Mouse (Mus musculus) embryo, embryonic 9.5 days (tissue): ENCODE measurements around the gene Luzp1.
A peak's percentile ranks its signal among the peaks of the same experiment; 100 is the strongest.

Experiments
- DNase-seq: peaks from one replicate; pipeline ENCODE4 v3.0.0-alpha.2; 2017; ENCODE audit errors: extremely low spot score

Gene Luzp1

DNA sequence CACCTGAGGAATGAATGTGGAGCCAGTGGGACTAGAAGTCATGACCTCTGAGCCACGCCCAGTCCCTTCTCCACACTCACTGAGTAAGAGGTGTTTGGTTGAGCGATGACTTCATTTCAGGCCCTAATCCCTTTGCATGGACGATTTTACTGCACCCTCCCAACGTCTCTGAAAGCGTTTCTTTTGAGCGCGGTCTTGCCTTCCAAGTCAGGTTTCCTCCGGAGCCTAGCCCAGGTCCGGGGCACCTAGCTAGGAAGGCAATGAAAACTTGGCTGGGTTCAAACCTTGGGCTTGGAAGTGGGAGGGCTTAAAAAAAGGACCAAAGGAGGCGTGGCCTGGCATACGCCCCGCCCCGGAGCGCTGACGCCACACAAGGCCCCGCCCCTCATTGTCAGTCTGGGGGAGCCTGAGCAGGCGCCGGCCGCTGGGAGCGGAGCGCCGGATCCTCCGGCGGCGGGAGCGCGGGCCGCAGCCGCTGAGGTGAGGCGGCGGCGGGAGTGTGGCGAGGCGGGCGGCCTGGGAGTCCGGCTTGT is at the start of gene Luzp1:
Luzp1 (plus strand) TSS at position 391 of the 533 bp plus-strand sequence.
- DNase-seq: peak; percentile 97

DNA sequence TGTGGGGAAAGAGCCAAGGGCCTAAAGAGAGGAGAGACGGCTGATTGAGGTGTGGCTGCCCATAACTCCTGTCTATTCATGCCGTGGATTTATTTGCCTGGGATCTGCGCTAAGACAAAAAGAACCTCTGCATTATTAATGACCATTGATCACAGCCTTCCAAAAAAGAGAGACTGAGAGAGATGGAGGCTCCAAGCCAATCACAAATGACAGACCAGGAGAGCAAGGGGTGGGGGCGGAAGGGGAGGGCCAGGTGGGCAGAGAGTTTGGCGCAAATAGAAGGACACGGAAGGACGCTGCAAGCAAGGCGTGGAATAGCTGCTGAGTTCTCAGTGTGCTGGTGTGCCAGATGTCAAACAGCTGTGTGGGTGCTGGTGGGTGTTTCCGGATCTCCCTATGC is 46.3 kb upstream of the Luzp1 start, which contains the start of gene Htr1d:
Htr1d (plus strand) TSS at position 301 of the 400 bp plus-strand sequence.
- DNase-seq: no peak

DNA sequence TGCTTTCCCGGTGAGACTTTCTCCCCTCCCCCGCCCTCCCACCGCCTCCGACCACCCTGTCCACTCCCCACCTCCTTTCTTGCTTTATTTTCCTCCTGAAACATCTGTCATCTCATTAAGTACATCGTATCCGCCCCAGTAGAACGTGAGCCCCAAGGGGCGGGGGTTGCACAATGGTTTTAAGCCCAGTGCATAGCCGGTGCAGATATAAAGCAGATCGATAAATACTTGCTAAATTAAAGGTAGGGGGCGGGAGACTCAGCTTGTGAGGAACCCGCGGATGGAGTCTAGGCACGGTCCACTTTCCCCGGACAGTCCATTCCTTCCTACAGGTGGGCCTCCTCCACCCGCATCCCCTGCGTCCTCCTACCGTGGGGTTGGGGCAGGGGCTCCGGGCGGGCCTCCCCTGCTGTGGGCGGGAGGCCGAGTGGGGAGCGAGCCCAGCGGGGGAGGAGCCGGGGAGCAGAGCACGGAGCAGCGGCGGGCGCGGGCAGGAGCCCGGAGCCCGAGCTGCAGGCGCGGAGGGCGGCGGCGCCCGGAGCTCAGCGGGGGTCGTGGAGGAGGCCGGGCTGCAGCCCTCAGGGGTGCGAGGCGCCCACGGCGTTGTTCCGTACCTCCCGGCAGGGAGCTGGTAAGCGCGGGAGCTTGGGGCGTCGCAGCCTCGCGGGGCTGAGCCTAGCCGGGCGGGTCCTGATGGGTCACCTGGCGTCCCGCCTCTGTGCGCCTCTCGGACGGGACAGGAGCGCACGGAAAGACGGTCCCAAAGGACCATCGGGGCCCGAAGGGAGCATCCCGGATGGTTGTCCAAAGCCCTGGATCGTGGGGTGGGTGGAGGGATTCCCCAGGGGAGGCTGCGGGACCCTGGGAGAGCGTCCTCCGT is 45.2 kb upstream of the Luzp1 start:
- no peak for DNase-seq

DNA sequence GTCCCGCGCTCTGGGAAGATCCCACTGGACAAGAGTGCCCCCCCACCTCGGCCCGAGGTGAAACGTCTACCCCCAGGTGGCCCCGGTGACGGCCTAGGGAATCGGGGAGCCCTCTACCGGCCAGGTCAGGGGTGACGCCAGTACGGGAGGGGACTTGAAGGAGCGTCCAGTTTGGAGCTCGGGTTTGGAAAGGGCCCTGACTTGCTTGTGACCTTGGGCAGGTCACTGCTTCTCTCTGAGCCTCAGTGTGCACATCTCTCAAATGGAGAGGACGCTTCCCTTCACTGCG is 44.6 kb upstream of the Luzp1 start:
- DNase-seq: peak; percentile 47

DNA sequence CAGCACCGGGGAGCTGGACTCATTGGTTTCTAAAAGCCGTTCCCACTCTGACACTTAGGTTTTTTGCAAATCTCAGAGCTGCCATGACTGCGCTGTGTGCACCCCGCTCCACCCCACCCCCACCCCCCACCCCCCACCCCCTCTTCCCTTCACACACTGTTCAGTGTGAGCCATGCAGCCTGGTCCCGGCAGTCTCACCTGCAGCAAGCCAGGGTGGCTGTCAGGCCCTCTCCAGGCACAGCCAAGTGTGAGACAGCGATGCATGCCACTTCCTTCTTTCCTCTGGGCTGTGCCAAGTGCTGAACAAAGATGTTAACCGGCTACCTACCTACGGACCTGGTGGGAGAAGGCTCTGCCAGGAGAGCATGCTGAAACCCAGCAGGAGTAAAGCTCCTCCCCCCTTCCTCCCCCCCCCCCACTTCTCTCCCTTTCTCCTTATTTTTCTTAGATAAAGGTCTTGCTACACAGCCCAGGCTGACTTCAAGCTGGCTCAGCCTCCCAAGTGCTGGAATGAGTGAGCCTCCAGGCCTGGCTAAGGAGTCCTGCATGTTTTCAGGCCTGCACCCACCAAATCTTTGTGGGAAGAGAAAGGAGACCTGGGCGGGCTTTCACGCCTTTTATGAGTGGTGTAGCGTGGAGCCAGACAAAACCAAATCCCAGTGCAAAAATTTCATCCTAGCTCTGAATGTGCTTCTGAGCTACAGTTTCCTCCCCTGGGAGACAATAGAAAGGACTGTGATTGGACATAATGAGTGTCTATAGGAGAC is 38.8 kb upstream of the Luzp1 start:
- DNase-seq: peak; percentile 40

DNA sequence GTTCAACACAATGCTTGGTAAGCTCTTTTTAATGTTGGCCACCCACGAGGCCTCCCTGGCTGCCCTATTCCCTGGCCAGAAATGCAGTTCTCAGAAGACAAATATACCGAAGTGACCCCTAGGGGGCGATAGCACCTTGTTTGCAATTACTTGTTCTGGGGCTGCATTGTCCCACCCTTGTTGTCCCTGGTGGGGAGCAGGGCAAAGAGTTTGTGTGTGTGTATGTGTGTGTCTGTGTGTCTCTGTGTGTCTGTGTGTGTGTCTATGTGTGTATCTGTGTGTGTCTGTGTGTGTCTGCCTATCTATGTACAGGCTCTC is 38.2 kb upstream of the Luzp1 start:
- peak; percentile 80 for DNase-seq

DNA sequence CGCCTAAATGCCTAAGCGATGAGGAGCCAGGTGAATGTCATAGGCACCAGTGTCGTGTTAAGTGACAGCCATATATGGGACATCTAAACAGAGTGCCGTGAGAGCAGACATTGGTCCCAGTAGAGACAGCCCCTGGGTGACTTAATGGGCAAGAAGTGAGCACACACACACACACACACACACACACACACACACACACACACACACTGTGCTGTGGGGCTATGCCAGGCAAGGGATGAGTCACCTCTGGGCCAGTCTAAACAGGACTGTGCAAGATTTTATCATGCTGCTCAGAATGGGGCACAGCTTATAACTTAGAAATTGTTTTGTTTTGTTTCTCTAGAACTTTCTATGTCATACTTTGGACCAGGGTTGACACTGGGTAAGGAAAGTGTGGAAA is 35.5 kb upstream of the Luzp1 start:
- DNase-seq: no peak

DNA sequence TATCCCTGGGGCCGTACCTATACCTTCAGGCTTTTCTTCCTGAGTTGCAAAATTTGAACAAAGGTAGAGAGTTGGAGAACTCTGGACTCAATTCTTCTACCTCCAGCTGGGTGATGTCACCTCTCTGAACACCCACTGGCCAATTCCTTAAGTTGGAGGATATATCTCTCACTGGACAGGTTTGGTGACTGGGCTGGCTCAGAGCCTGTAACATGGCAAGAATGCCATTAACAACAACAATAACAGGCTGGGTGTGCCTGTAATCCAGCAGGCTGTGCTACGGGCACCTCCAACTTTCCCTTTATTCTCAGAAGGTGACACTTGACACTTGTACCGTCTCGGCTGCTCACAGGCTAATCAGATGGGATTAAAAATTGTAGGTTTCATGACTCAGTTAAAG is 30.5 kb upstream of the Luzp1 start:
- DNase-seq: no peak

DNA sequence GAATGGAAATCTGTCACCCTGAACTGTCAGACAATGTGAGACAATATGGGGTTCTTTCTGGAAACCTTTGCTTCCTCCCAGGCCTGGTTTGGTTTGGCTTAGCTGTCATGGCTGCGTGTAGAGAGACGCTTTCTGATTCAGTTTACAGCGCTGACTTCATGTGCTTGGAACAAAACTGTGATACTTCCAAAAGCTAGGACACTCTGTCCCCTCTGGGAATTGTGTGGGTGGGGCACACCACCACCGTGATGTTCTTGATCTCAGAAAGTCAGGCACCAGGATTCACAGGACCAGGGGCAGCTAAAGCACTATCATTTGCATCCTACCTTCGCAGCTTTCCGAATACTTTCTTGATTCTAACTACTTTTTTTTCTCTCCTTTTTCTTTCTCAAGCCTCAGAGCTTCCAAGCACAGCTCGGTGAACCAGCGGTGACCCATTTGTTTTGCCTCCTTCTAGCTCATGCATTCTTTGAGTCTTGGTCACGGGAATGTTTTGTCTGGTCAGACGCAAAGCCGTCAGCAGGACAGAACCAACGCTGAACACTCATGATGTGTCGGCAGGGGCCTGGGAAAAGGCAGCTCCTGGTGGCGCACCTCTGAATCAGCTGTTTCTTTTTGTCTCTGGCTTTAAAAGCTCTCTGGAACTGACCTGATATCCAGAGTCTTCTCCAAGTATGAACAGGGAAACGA is 28.1 kb upstream of the Luzp1 start:
- no peak for DNase-seq

DNA sequence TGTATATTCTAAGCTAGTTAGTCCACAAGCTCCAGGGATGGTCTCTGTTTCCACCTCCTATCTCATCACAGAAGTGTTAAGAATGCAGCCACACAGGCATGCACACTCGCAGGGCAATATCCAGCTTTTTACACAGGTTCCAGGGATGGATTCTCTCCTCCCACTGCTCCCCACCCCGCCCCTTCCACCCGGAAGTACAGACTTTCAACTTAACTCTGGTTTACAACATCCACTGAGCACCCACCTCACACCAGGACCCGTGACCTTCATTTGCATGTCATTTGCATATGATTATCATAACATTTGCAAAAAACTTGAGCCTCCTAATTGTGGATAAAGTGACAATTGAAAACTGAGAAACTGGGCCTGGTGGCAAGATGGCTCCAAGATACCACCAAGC is 25.0 kb upstream of the Luzp1 start:
- no peak for DNase-seq

DNA sequence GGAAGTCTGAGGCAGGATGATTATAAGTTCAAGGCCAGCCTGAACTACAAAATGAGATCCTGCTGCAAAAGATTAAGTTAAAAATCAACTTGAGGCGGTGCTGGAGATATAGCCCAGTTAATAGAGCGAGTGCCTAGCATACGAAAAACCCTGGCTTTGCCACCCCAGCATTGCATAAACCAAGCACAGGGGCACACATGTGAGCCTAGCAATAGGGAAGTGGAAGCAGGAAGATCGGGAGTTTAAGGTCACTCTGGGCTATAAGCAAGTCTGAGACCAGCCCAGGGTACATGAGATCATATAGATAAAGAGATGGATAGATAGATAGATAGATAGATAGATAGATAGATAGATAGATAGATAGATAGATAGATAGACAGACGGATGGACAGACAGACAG is 19.8 kb upstream of the Luzp1 start:
- DNase-seq: no peak

DNA sequence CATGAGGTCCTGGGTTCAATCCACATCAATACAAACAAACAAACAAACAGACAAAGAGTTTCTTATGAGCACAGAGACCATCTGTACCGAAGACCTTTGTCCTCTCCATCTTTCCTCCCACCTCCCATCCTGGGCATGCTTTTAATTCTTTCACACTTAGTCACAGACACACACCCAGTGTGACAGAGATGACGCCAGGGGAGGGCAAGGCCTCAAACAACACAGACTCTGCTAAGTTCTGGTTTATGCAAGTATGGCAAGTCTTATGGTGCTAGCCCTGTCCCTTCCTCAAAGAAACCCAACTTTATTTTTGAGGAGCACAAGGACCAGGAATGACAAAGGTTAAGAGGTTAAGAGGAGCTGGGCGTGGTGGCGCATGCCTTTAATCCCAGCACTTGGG is 19.3 kb upstream of the Luzp1 start:
- no peak for DNase-seq

DNA sequence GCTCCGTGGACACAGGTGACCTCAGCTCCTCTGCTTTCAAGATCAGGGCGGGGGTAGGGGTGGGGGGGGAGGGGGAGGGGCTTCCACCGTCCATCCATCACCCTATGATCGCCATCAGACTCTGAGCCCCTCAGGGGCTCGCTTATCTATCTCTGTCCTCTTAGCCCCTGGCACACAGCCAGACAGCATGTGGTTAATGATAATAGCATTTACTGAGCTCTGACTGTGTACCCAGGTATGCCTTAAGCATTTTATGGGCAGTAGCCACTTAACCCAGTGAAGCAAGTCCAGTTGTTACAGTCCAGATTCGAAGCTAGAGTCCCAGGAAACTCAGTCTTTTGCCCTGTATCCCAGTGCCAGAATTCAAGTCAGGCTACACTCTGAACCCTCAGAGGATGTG is 18.0 kb upstream of the Luzp1 start:
- DNase-seq: no peak

DNA sequence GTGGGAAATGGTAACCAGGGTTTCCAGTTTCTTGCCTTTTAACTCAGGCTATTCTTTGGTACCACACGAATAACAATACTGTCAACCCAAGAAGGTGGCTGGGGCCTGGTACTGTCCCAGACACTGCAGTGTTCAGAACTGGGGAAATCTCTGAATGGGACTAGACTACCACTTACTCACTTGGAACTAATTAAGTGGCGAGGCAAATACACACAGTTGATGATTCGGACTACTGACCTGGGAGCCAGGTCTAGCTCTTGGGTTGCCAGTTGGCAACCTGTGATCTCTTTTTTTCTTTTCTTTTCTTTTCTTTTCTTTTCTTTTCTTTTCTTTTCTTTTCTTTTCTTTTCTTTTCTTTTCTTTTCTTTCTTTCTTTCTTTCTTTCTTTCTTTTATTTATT is 17.3 kb upstream of the Luzp1 start:
- no peak for DNase-seq

DNA sequence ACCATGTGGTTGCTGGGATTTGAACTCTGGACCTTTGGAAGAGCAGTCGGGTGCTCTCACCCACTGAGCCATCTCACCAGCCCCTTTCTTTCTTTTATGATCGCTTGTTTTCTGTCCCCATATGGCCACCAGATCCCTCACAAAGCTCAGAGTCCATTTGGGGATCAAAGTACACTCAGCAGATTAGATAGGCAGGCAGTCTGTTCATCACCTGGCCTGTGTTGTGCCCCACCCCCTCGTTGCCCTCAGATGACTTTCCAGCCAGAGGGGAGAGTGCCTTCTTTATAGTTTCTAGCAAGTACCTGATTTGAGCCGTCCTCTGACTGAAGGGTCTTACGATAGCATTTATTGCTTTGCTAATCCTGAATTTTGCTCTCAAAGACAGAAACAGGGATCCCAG is 16.8 kb upstream of the Luzp1 start:
- no peak for DNase-seq

DNA sequence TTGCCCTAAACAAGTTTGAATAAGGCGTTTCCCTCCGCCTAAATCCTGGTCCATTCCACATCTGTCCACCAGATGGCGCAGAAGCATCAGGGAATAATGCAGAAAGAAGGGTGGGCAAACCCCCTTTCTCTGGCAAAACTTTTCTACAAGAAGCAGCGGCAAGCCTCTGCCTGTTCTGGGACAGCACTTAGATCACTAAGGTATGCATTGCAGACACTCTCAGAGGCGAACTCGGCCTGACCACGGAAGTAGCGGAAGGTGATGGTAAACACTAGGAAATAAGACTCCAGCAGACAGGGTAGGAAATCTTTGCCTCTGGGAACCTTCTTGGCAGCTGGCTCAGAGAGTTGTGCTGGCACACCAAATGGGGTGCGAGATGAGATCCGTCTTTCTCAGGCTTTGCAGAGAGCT is 14.7 kb upstream of the Luzp1 start:
- peak; percentile 90 for DNase-seq

DNA sequence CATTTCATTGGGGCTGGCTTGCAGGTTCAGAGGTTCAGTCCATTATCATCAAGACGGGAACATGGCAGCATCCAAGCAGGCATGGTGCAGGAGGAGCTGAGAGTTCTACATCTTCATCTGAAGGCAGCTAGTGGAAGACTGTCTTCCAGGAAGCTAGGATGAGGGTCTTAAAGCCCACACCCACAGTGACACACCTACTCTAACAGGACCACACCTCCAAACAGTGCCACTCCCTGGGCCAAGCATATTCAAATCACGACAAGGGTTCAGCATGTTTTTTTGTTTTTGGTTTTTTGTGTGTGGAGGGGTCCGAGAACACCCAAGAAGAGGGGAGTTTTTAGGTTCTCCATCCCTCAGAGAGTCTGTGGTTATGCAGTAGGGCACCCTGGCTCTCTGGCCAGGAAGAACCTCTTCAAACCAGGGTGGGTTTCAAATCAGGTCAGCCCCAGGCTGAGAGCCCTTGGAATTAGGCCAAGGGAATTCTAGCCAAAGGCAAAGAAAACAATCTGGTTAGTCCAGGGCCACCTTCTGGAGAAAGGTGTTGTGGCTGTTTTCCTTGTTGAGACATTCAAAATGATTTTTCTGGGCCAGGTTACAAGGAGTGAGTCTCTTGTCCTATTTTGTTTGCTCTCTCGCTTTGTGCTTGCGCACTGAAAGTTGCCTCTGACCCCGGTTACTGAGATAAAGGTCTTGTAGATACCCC is 12.9 kb upstream of the Luzp1 start:
- DNase-seq: no peak

DNA sequence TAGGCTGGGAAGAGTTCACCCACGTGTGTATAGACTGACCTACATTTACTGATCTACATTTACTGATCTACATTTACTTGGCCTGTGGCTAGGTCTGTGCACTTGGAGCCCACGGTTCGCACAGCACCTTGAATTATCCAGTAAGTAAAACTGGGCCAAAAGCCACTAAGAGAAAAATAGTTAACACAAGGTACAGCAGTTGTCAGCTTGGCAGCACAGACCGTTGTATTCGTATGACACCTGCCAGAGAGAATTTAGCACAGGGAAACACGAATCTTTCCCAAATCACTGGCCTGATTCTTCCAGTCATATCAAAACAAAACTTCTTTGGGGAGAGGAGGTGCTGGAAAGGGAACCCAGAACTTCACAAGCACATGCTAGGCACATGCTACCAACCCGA is 11.3 kb upstream of the Luzp1 start:
- no peak for DNase-seq

DNA sequence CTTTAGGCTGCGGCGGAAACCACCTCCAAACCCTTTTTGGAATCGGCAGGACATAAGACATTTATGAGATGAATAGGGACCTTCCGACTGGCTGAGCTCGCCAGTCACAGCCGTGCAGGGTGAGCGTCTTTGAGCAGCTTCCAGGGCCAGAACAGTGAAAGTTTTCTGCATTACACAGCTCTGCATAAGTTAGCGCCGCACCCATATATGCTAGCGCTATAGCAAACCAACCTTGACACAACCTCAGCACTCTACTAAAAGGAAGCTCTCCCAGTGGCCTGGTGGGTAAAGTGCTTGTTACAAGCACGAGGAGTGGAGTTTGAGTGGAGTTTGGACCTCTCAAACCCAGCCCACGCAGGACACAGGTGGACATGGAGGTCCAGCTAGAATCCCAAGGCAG is 10.4 kb upstream of the Luzp1 start:
- DNase-seq: no peak

DNA sequence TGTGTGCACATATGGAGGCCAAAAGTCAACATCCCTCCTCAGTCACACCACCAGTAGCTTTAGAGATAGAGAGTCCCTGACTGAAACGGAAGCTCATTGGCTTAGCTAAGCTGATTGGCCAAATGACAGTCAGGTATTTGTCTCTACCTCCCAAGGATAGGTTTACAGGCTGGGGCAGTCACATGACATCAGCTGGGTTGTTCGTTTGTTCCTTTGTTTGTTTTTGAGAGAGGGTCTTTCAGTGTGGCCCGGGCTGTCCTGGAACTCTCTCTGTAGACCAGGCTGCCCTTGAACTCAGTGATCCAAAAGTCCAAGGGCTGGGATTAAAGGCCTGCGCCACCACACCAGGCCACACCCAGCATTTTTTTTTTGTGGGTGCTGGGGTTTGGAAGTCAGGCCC is 8.4 kb upstream of the Luzp1 start:
- DNase-seq: no peak

DNA sequence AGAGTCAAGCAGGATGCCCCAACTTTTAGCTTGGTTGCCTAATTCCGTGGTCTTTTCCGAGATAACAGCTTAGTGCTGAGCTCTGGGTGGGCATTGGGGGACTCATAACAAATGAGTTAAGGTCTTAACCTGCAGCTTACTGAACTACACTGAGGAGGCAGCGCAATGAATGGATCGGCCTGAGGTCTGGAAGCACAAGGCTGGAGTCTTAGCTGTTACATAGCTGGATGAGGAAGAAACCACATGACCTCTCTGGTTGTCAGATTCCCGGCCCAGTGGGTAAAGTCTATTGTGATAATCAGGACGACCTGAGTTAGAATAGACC is 7.8 kb upstream of the Luzp1 start:
- peak; percentile 42 for DNase-seq
